Mouse (Mus musculus): ENCODE data around the gene Gm28308.

- no peak for TF ChIP-seq CTCF (IDR thresholded peaks at IDR 0.05; ENCODE audit: extremely low read depth, insufficient read depth, insufficient read length, insufficient replicate concordance)
- no peak for TF ChIP-seq POLR2A (IDR thresholded peaks at IDR 0.05; ENCODE audit: low read depth, low read length)
Observed at GRCm38 (mm10) chr6:52200073-52200750, 12.9 kb downstream of the Gm28308 start.
